Mouse (Mus musculus): ENCODE results near the gene Tut4. TPM values are rescaled to one million over a fixed set of nuclear protein-coding genes. Genes with fewer than 3 reads are reported as not detected.

The Tut4 gene
- polyA plus RNA-seq, 1 experiment from 2014 or later, result 41.5 TPM

GRCm38 (mm10) chr4:108434781-108435180, 24.4 kb upstream of the Tut4 start:
- Histone ChIP-seq H3K4me1 (ENCODE audit: control insufficient read depth, insufficient read depth, low read depth, low read length) (peaks cover 9% of the 10 kb centered on the region; the same call in 1 of the 2 replicates), H3K9me3 (ENCODE audit: control insufficient read depth, low read length) (no peaks in the 10 kb centered on the region), H3K9ac (ENCODE audit: low read depth, low read length) (no peak overlapping the region), H3K4me3 (ENCODE audit: low read length) (no peak overlapping the region), H3K27me3 (replicated peaks; ENCODE audit: control insufficient read depth, insufficient read depth, low read length) (no peaks in the 10 kb centered on the region), H3K4me2 (ENCODE audit: low read length) (no peak overlapping the region), H3K27ac (ENCODE audit: low read depth, low read length) (no peak overlapping the region), H3K36me3 (ENCODE audit: control insufficient read depth, insufficient read depth, low read length) (no peaks in the 10 kb centered on the region)
- 96% methylated on average over 3 of the region's 3 CpGs for WGBS
- no peak for ATAC-seq

- Histone ChIP-seq H3K4me1 (ENCODE audit: control insufficient read depth, insufficient read depth, low read depth, low read length) (peaks cover 9% of the 10 kb centered on the region; the same call in 1 of the 2 replicates), H3K4me3 (ENCODE audit: low read length) (no peak overlapping the region), H3K9me3 (ENCODE audit: control insufficient read depth, low read length) (no peaks in the 10 kb centered on the region), H3K9ac (ENCODE audit: low read depth, low read length) (no peak overlapping the region), H3K36me3 (ENCODE audit: control insufficient read depth, insufficient read depth, low read length) (no peaks in the 10 kb centered on the region), H3K4me2 (ENCODE audit: low read length) (no peak overlapping the region), H3K27me3 (replicated peaks; ENCODE audit: control insufficient read depth, insufficient read depth, low read length) (no peaks in the 10 kb centered on the region), H3K27ac (ENCODE audit: low read depth, low read length) (no peak overlapping the region)
- ATAC-seq, result no peak
- 76% methylated on average over 3 of the region's 3 CpGs for WGBS
Measured at GRCm38 (mm10) chr4:108435646-108436045, 23.6 kb upstream of the Tut4 start.

DNA sequence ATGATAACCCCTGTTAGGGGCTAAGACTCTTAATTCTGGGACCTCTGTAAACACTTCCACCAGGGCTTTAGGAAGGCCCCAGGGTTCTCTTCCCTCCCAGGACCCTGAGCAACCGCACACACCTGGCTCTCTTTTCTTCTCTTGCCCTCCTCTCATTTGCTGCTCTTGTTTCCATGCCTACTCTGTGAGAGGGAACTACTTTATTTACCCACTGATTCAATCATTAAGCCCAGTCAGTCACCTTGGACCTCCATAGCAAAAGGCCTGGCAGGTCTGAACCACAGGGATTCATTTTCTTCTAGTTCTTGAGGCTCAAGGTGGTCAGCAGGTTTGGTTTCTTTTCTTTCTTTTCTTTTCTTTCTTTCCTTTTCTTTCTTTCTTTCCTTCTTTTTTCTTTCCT, 23.0 kb upstream of the Tut4 start:
- H3K9ac ChIP-seq (ENCODE audit: low read depth, low read length), result no peak overlapping the region
- no peaks in the 10 kb centered on the region for H3K9me3 ChIP-seq (ENCODE audit: control insufficient read depth, low read length)
- WGBS, result 86% methylated on average over 1 of the region's 1 CpGs
- H3K4me2 ChIP-seq (ENCODE audit: low read length), result no peak overlapping the region
- H3K4me3 ChIP-seq (ENCODE audit: low read length), result no peak overlapping the region
- peaks cover 5% of the 10 kb centered on the region; the same call in 1 of the 2 replicates for H3K4me1 ChIP-seq (ENCODE audit: control insufficient read depth, insufficient read depth, low read depth, low read length)
- H3K27me3 ChIP-seq (replicated peaks; ENCODE audit: control insufficient read depth, insufficient read depth, low read length), result no peaks in the 10 kb centered on the region
- H3K36me3 ChIP-seq (ENCODE audit: control insufficient read depth, insufficient read depth, low read length), result no peaks in the 10 kb centered on the region
- no peak for ATAC-seq
- no peak overlapping the region for H3K27ac ChIP-seq (ENCODE audit: low read depth, low read length)

DNA sequence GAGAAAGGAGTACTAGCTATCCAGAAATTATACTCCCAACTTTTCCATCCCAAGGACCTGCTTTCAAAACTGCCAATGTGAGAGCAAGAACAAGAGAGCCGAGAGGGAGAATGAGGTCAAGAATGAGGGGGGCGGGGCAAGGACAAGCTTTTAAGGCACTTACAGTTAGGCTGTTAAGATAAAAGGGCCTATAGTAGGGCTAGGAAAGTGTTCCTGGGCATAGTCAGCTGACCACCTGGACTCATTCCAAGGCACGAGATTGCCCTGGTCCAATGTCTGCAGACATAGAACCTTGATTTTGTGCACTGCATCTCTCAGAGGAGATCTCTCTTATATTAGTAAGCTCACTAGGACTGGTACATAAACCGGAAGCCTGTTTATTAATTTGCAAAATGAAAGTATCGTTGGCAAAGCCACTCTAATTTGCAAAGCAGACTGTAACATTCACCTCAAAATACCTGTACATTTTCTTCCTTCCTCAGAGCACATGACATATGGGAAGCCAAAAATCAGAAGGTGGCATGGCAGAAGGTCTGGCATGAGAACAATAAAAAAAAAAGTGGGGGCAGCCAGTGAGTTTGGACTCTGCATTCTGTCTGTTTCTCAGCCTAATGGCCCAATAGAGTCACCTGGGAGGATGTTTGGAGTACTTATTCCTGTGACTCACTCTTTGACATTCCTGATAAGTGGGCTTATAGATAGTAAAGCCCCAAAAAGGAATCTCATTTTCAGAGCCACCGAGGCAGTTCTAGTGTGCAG, 21.0 kb upstream of the Tut4 start:
- no peaks in the 10 kb centered on the region for H3K9me3 ChIP-seq (ENCODE audit: control insufficient read depth, low read length)
- WGBS, result 69% methylated on average over 6 of the region's 6 CpGs
- no peak overlapping the region for H3K9ac ChIP-seq (ENCODE audit: low read depth, low read length)
- no peaks in the 10 kb centered on the region for H3K36me3 ChIP-seq (ENCODE audit: control insufficient read depth, insufficient read depth, low read length)
- no peak for ATAC-seq
- no peak overlapping the region for H3K27ac ChIP-seq (ENCODE audit: low read depth, low read length)
- H3K4me3 ChIP-seq (ENCODE audit: low read length), result no peak overlapping the region
- H3K4me2 ChIP-seq (ENCODE audit: low read length), result no peak overlapping the region
- no peaks in the 10 kb centered on the region for H3K4me1 ChIP-seq (ENCODE audit: control insufficient read depth, insufficient read depth, low read depth, low read length)
- H3K27me3 ChIP-seq (replicated peaks; ENCODE audit: control insufficient read depth, insufficient read depth, low read length), result no peaks in the 10 kb centered on the region

- H3K27me3 ChIP-seq (replicated peaks; ENCODE audit: control insufficient read depth, insufficient read depth, low read length), result no peaks in the 10 kb centered on the region
- H3K4me3 ChIP-seq (ENCODE audit: low read length), result no peak overlapping the region
- 77% methylated on average over 7 of the region's 7 CpGs for WGBS
- H3K4me2 ChIP-seq (ENCODE audit: low read length), result no peak overlapping the region
- no peaks in the 10 kb centered on the region for H3K4me1 ChIP-seq (ENCODE audit: control insufficient read depth, insufficient read depth, low read depth, low read length)
- no peaks in the 10 kb centered on the region for H3K36me3 ChIP-seq (ENCODE audit: control insufficient read depth, insufficient read depth, low read length)
- no peak for ATAC-seq
- H3K27ac ChIP-seq (ENCODE audit: low read depth, low read length), result no peak overlapping the region
- no peaks in the 10 kb centered on the region for H3K9me3 ChIP-seq (ENCODE audit: control insufficient read depth, low read length)
- no peak overlapping the region for H3K9ac ChIP-seq (ENCODE audit: low read depth, low read length)
Measured at GRCm38 (mm10) chr4:108448091-108448490, 11.1 kb upstream of the Tut4 start.

DNA sequence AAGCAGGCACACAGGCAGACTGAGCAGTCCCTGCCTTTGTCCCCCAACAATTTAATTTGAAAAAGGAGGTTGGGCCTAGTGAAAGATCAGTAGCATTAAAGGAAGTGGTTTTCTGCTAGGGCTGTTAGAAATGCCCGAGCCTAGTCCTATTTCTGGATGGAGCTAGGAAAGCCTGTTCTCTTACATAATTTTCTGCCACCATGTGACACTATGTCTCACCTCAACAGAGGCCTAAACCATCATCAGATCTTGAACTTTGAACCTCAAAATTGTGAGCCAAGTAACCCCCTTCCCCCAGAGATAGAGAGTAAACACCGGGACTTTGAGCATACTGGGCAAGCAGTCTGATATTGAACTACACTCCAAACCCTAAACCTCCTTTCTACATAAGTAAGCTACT, 3.2 kb upstream of the Tut4 start:
- Histone ChIP-seq H3K9me3 (ENCODE audit: control insufficient read depth, low read length) (no peaks in the 10 kb centered on the region), H3K9ac (ENCODE audit: low read depth, low read length) (no peak overlapping the region), H3K4me3 (ENCODE audit: low read length) (no peak overlapping the region), H3K4me2 (ENCODE audit: low read length) (no peak overlapping the region), H3K27ac (ENCODE audit: low read depth, low read length) (no peak overlapping the region), H3K27me3 (replicated peaks; ENCODE audit: control insufficient read depth, insufficient read depth, low read length) (no peaks in the 10 kb centered on the region), H3K36me3 (ENCODE audit: control insufficient read depth, insufficient read depth, low read length) (no peaks in the 10 kb centered on the region), H3K4me1 (ENCODE audit: control insufficient read depth, insufficient read depth, low read depth, low read length) (peaks cover 8% of the 10 kb centered on the region)
- no peak for ATAC-seq
- WGBS, result 74% methylated on average over 2 of the region's 2 CpGs

DNA sequence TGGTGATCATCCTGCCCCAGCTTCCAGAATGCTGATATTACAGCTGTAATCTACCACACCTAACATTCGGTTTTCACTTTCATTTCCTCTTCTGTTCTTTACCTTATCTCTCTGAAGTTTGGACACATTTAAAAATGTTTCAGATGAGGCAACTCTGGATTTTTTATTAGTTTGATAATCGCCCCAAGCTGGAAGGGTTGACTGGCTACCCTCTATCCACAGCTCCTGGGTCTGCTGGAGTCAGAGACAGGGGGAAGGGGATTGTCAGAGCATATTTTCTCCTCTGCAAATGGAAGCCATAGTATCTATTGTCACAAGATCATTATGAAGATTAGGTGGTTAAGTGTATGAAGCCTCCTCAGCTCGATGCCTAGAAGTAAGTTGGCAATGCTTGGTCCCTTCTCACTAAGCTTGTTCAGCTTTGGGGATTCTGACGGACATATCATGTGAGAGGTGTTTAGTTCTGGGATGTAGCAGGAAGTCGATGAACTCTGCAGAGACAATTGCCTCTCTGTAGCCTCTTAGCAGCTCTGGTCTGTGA, 955 bp upstream of the Tut4 start:
- Histone ChIP-seq H3K9me3 (ENCODE audit: control insufficient read depth, low read length) (no peaks in the 10 kb centered on the region), H3K4me3 (ENCODE audit: low read length) (peak overlapping the region; percentile 99), H3K36me3 (ENCODE audit: control insufficient read depth, insufficient read depth, low read length) (no peaks in the 10 kb centered on the region), H3K4me2 (ENCODE audit: low read length) (peak overlapping the region; percentile 49), H3K27ac (ENCODE audit: low read depth, low read length) (peak overlapping the region; percentile 99), H3K4me1 (ENCODE audit: control insufficient read depth, insufficient read depth, low read depth, low read length) (peaks cover 12% of the 10 kb centered on the region), H3K9ac (ENCODE audit: low read depth, low read length) (peak overlapping the region; percentile 97), H3K27me3 (replicated peaks; ENCODE audit: control insufficient read depth, insufficient read depth, low read length) (no peaks in the 10 kb centered on the region)
- no peak for ATAC-seq
- 37% methylated on average over 5 of the region's 5 CpGs for WGBS

- peak; percentile 68 for ATAC-seq
- no peaks in the 10 kb centered on the region for H3K36me3 ChIP-seq (ENCODE audit: control insufficient read depth, insufficient read depth, low read length)
- H3K9me3 ChIP-seq (ENCODE audit: control insufficient read depth, low read length), result no peaks in the 10 kb centered on the region
- no peaks in the 10 kb centered on the region for H3K27me3 ChIP-seq (replicated peaks; ENCODE audit: control insufficient read depth, insufficient read depth, low read length)
- H3K27ac ChIP-seq (ENCODE audit: low read depth, low read length), result peak overlapping the region; percentile 99
- peak overlapping the region; percentile 99 for H3K4me3 ChIP-seq (ENCODE audit: low read length)
- H3K4me2 ChIP-seq (ENCODE audit: low read length), result peak overlapping the region; percentile 52
- peaks cover 12% of the 10 kb centered on the region for H3K4me1 ChIP-seq (ENCODE audit: control insufficient read depth, insufficient read depth, low read depth, low read length)
- WGBS, result under 1% methylated on average over 59 of the region's 59 CpGs
- H3K9ac ChIP-seq (ENCODE audit: low read depth, low read length), result peak overlapping the region; percentile 97
Measured at GRCm38 (mm10) chr4:108460156-108460923, 1.1 kb downstream of the Tut4 start.

GRCm38 (mm10) chr4:108461262-108461903, 2.2 kb downstream of the Tut4 start:
- peak overlapping the region; percentile 52 for H3K4me2 ChIP-seq (ENCODE audit: low read length)
- no peaks in the 10 kb centered on the region for H3K36me3 ChIP-seq (ENCODE audit: control insufficient read depth, insufficient read depth, low read length)
- H3K27me3 ChIP-seq (replicated peaks; ENCODE audit: control insufficient read depth, insufficient read depth, low read length), result no peaks in the 10 kb centered on the region
- no peaks in the 10 kb centered on the region for H3K9me3 ChIP-seq (ENCODE audit: control insufficient read depth, low read length)
- no peak overlapping the region for H3K27ac ChIP-seq (ENCODE audit: low read depth, low read length)
- ATAC-seq, result no peak
- peak overlapping the region; percentile 31 for H3K9ac ChIP-seq (ENCODE audit: low read depth, low read length)
- peak overlapping the region; percentile 99 for H3K4me3 ChIP-seq (ENCODE audit: low read length)
- WGBS, result 71% methylated on average over 5 of the region's 5 CpGs
- peaks cover 12% of the 10 kb centered on the region for H3K4me1 ChIP-seq (ENCODE audit: control insufficient read depth, insufficient read depth, low read depth, low read length)
